Comparison of ENCODE assay signal across 22 mouse cellular contexts in the genomic region with DNA sequence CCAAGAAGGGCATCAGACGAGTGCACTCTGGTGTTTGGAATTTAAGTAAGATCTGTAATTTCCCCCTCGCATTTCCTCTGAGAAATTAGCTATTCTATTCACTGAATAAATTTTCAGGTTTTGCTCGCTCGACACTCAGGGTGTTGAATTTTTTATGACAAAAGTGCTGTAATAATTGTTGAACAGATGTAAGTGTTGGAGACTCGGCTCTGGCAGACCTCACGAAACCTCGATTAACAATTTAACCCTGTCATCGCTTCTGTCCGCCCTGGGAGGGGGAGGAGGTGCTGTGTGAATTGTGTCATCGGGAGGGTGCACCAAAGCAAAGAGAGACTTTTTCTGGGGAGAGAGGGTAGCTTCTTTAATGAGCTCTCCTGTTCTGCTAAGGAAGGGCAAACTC.
DNase-seq lines count a peak whose midpoint lies in the region; ATAC-seq lines count a peak whose summit lies in the region.
"Had no signal": no experiment of that assay in that cellular context is flagged by ENCODE, and none has a peak within 500 bp of the region (broad histone marks: within the 10 kb centered on the region; RNA-seq: fewer than 3 reads in every experiment).

No protein-coding gene starts in this region.

- H3K4me1 ChIP-seq in forebrain, embryonic 13.5 days = peaks cover 22% of the 10 kb centered on the region
- H3K4me1 ChIP-seq in forebrain, embryonic 11.5 days (replicated peaks; ENCODE audit: control insufficient read depth, insufficient read depth, low read length) = peaks cover 10% of the 10 kb centered on the region
- H3K4me1 ChIP-seq in heart, embryonic 14.5 days (ENCODE audit: control insufficient read depth in 2 of 2, insufficient read depth in 2 of 2, low read length in 2 of 2) = peaks cover 0 to 5% of the 10 kb centered on the region in 2 experiments; a peak in 2 of 4 replicates
- H3K4me1 ChIP-seq: lung, embryonic 15.5 days had no signal

- intact Hi-C loops in heart, postnatal 36 days (cut with DNase I) = no loop called here

- H3K36me3 ChIP-seq in forebrain, embryonic 13.5 days (ENCODE audit: poor library complexity, severe bottlenecking) = no peaks in the 10 kb centered on the region
- no peaks in the 10 kb centered on the region for H3K36me3 ChIP-seq in forebrain, embryonic 11.5 days (ENCODE audit: control insufficient read depth, insufficient read depth, low read length)
- no peaks in the 10 kb centered on the region for H3K36me3 ChIP-seq in heart, embryonic 14.5 days (ENCODE audit: control insufficient read depth, insufficient read depth, low read length)
- H3K36me3 ChIP-seq: heart, embryonic 15.5 days; hindbrain, embryonic 12.5 days; limb, embryonic 15.5 days; lung, embryonic 15.5 days had no signal

- no peaks in the 10 kb centered on the region for H3K27me3 ChIP-seq in forebrain, embryonic 13.5 days
- no peaks in the 10 kb centered on the region for H3K27me3 ChIP-seq in forebrain, embryonic 11.5 days (ENCODE audit: control insufficient read depth, insufficient read depth, low read length)
- H3K27me3 ChIP-seq in heart, embryonic 14.5 days (ENCODE audit: control insufficient read depth, insufficient read depth, low read length) = peaks cover 9% of the 10 kb centered on the region; the same call in 1 of the 2 replicates

- WGBS in forebrain, embryonic 13.5 days = 25% methylated on average over 10 of the region's 10 CpGs
- WGBS in forebrain, embryonic 11.5 days = 43% methylated on average over 10 of the region's 10 CpGs
- 23% methylated on average over 10 of the region's 10 CpGs for WGBS in heart, embryonic 14.5 days

- no peak overlapping the region for H3K9ac ChIP-seq in forebrain, embryonic 13.5 days
- no peak overlapping the region for H3K9ac ChIP-seq in forebrain, embryonic 11.5 days (ENCODE audit: low read length)
- H3K9ac ChIP-seq in heart, embryonic 14.5 days (ENCODE audit: low read length) = no peak overlapping the region
- H3K9ac ChIP-seq: heart, embryonic 15.5 days; hindbrain, embryonic 12.5 days; limb, embryonic 15.5 days; liver, embryonic 14.5 days; lung, embryonic 15.5 days had no signal

- H3K9me3 ChIP-seq in forebrain, embryonic 13.5 days (replicated peaks) = no peaks in the 10 kb centered on the region
- H3K9me3 ChIP-seq in forebrain, embryonic 11.5 days (ENCODE audit: control insufficient read depth, low read length) = no peaks in the 10 kb centered on the region
- no peaks in the 10 kb centered on the region for H3K9me3 ChIP-seq in heart, embryonic 14.5 days (ENCODE audit: control insufficient read depth, low read length)
- H3K9me3 ChIP-seq: heart, embryonic 15.5 days; hindbrain, embryonic 12.5 days; limb, embryonic 15.5 days; lung, embryonic 15.5 days had no signal

- H3K4me2 ChIP-seq in forebrain, embryonic 13.5 days = peak overlapping the region; percentile 10; the same call in 1 of the 2 replicates
- no peak overlapping the region for H3K4me2 ChIP-seq in forebrain, embryonic 11.5 days (ENCODE audit: low read depth, low read length, severe bottlenecking)
- peak overlapping the region; percentile 37; the same call in 1 of the 2 replicates for H3K4me2 ChIP-seq in heart, embryonic 14.5 days (ENCODE audit: low read length)
- H3K4me2 ChIP-seq: limb, embryonic 15.5 days; lung, embryonic 15.5 days had no signal

- H3K27ac ChIP-seq in forebrain, embryonic 13.5 days = peak overlapping the region; percentile 86
- no peak overlapping the region for H3K27ac ChIP-seq in forebrain, embryonic 11.5 days (ENCODE audit: low read depth, low read length)
- H3K27ac ChIP-seq in heart, embryonic 14.5 days (replicated peaks in 1 of 2; ENCODE audit: control insufficient read depth in 1 of 2, insufficient read depth in 1 of 2, low read depth in 2 of 2, low read length in 2 of 2) = no peak overlapping the region
- H3K27ac ChIP-seq: heart, embryonic 15.5 days; hindbrain, embryonic 12.5 days; kidney, postnatal 0 days; limb, embryonic 15.5 days; liver, embryonic 14.5 days; lung, embryonic 15.5 days; macrophage; stomach, postnatal 0 days had no signal

- peak; percentile 46 for ATAC-seq in forebrain, embryonic 13.5 days
- ATAC-seq in forebrain, embryonic 11.5 days (replicated peaks; ENCODE audit: low FRiP score) = no peak
- ATAC-seq in heart, embryonic 14.5 days (ENCODE audit: insufficient number of reproducible peaks, insufficient read depth, low FRiP score, low read depth) = no peak
- ATAC-seq: CD4-positive, CD25-positive, alpha-beta regulatory T cell, adult 4 months had no signal

- no peak overlapping the region for H3K4me3 ChIP-seq in forebrain, embryonic 13.5 days
- H3K4me3 ChIP-seq in forebrain, embryonic 11.5 days (ENCODE audit: low read depth, low read length) = no peak overlapping the region
- H3K4me3 ChIP-seq in heart, embryonic 14.5 days (ENCODE audit: control insufficient read depth in 1 of 2, insufficient read depth in 1 of 2, low read depth in 1 of 2, low read length in 2 of 2) = no peak overlapping the region
- H3K4me3 ChIP-seq: heart, embryonic 15.5 days; hindbrain, embryonic 12.5 days; limb, embryonic 15.5 days; lung, embryonic 15.5 days had no signal

- no peak for DNase-seq in forebrain, embryonic 11.5 days (ENCODE audit: low spot score)
- DNase-seq in heart, postnatal 36 days = no peak
- DNase-seq in retina, embryonic 14.5 days (ENCODE audit: low spot score) = peak; percentile 27
- DNase-seq in retina, postnatal 1 day = no peak
- peak; percentile 19 for DNase-seq in telencephalon, adult 2 months (ENCODE audit: low read depth, low spot score)
- no peak for DNase-seq in lung, postnatal 10 days
- DNase-seq: adrenal gland, postnatal 14 days; cerebellum, adult 11 months; gastrocnemius, postnatal 36 days; kidney, adult 2 months; right cerebral cortex, postnatal 14 days had no signal

Comparison
In these comparisons a context has a peak if more than half of its experiments do, and no peak if none do; other contexts are left out.
1. DNase-seq: peak in retina, embryonic 14.5 days (single experiment) and telencephalon, adult 2 months (single experiment); none in forebrain, embryonic 11.5 days (single experiment), heart, postnatal 36 days (0 of 2), retina, postnatal 1 day (single experiment) and lung, postnatal 10 days (single experiment).